Mouse (Mus musculus) stomach, adult 2 months (tissue): ENCODE measurements around the gene Olfr1298. TPM values are rescaled to one million over a fixed set of nuclear protein-coding genes. Genes with fewer than 3 reads are reported as not detected.

Source experiments
- polyA plus RNA-seq: library from polyadenylated mRNA; depleted of rRNA; stranded (reverse); fragments of >200 nt; gene quantifications from 2 replicates; pipeline ENCODE4 v1.2.3, GENCODE M21; 2012; rRNA removed

Olfr1298 gene
- not detected in 2 replicates for polyA plus RNA-seq

GRCm38 (mm10) chr2:111649101-111649500 lies at the start of gene Olfr1298:
Gene Olfr1298, minus strand, starts transcription at chr2:111649201.

GRCm38 (mm10) chr2:111661119-111661518 lies 12.1 kb upstream of the Olfr1298 start, which contains the start of gene Olfr1299:
Gene Olfr1299, plus strand, starts transcription at chr2:111661419.

GRCm38 (mm10) chr2:111626397-111626796 lies 22.6 kb downstream of the Olfr1298 start, which contains the start of gene Olfr1297:
Gene Olfr1297, minus strand, starts transcription at chr2:111626497.

Other genes starting within 250 kb of the Olfr1298 start
- gene Olfr1286, start 226.1 kb downstream of the Olfr1298 start, polyA plus RNA-seq: not detected in 2 replicates
- not detected in 2 replicates for gene Olfr1287, start 200.1 kb downstream of the Olfr1298 start, polyA plus RNA-seq
- gene Olfr1288, start 175.1 kb downstream of the Olfr1298 start, polyA plus RNA-seq: not detected in 2 replicates
- gene Olfr1289, start 168.4 kb downstream of the Olfr1298 start, polyA plus RNA-seq: not detected in 2 replicates
- not detected in 2 replicates for gene Olfr1290, start 155.4 kb downstream of the Olfr1298 start, polyA plus RNA-seq
- gene Olfr1291-ps1, start 152.0 kb downstream of the Olfr1298 start, polyA plus RNA-seq: not detected in 2 replicates
- not detected in 2 replicates for gene Olfr1293-ps, start 124.0 kb downstream of the Olfr1298 start, polyA plus RNA-seq
- not detected in 2 replicates for gene Olfr1294, start 108.9 kb downstream of the Olfr1298 start, polyA plus RNA-seq
- not detected in 2 replicates for gene Olfr1295, start 79.5 kb downstream of the Olfr1298 start, polyA plus RNA-seq
- gene Olfr1297, start 22.7 kb downstream of the Olfr1298 start, polyA plus RNA-seq: not detected in 2 replicates
- gene Olfr1299, start 12.2 kb upstream of the Olfr1298 start, polyA plus RNA-seq: not detected in 2 replicates
- gene Olfr1301, start 101.8 kb upstream of the Olfr1298 start, polyA plus RNA-seq: not detected in 2 replicates
- not detected in 2 replicates for gene Olfr1302, start 128.2 kb upstream of the Olfr1298 start, polyA plus RNA-seq
- gene Olfr1303, start 171.1 kb upstream of the Olfr1298 start, polyA plus RNA-seq: not detected in 2 replicates
- not detected in 2 replicates for gene Olfr1305, start 227.9 kb upstream of the Olfr1298 start, polyA plus RNA-seq